Mouse (Mus musculus): ENCODE results near the gene Gm21958.

- TF ChIP-seq CTCF (IDR thresholded peaks at IDR 0.05; ENCODE audit: low read depth) (no peak; the same call in 1 of the 2 replicates), EP300 (optimal IDR thresholded peaks at IDR 0.05) (no peak)
Observed at GRCm38 (mm10) chr3:54755145-54756041, 41.2 kb upstream of the Gm21958 start, which contains the start of gene Smad9.
